Mouse (Mus musculus): ENCODE results near the gene Hoxd8. TPM values are rescaled to one million over a fixed set of nuclear protein-coding genes. Genes with fewer than 3 reads are reported as not detected.

Hoxd8 gene
- polyA plus RNA-seq, 1 experiment from 2014 or later = 0.66 TPM

MicroRNAs encoded within 50 kb of the gene (microRNA counts, 519-probe panel; counts per million panel counts)
- 3,282 counts per million, percentile 87 among the panel's probes with 10 or more counts for microRNA mmu-miR-10b

Small RNA genes within 50 kb of the gene (microRNA-seq; reads per million reads assigned to microRNA genes)
- gene Gm44463 (not detected), gene Mir10b (40,333 reads per million, percentile 99 among the genes with 10 or more reads in this experiment)

Other genes with a start within 250 kb of the Hoxd8 start
- gene Lnpk, start 125.2 kb upstream of the Hoxd8 start, polyA plus RNA-seq (2015; fragmentation: Nextera tagmentation; extraction: Ambion mirVana) = 42.9 and 45.2 TPM in 2 replicates
- 0.40 and 0.58 TPM in 2 replicates for gene Evx2, start 45.1 kb upstream of the Hoxd8 start, polyA plus RNA-seq (2015; fragmentation: Nextera tagmentation; extraction: Ambion mirVana)
- gene Hoxd13, start 36.3 kb upstream of the Hoxd8 start, polyA plus RNA-seq (2015; fragmentation: Nextera tagmentation; extraction: Ambion mirVana) = 0.06 TPM in 1 of 2 replicates, not detected in the other
- not detected in 2 replicates for gene Hoxd12, start 29.6 kb upstream of the Hoxd8 start, polyA plus RNA-seq (2015; fragmentation: Nextera tagmentation; extraction: Ambion mirVana)
- not detected in 2 replicates for gene Hoxd11, start 25.1 kb upstream of the Hoxd8 start, polyA plus RNA-seq (2015; fragmentation: Nextera tagmentation; extraction: Ambion mirVana)
- not detected in 2 replicates for gene Hoxd10, start 12.7 kb upstream of the Hoxd8 start, polyA plus RNA-seq (2015; fragmentation: Nextera tagmentation; extraction: Ambion mirVana)
- gene Hoxd9, start 6.9 kb upstream of the Hoxd8 start, polyA plus RNA-seq (2015; fragmentation: Nextera tagmentation; extraction: Ambion mirVana) = 0.07 TPM in 1 of 2 replicates, not detected in the other
- gene Hoxd3, start 7.3 kb downstream of the Hoxd8 start, polyA plus RNA-seq (2015; fragmentation: Nextera tagmentation; extraction: Ambion mirVana) = 43.8 and 48.0 TPM in 2 replicates
- 2.2 and 2.3 TPM in 2 replicates for gene Hoxd4, start 7.3 kb downstream of the Hoxd8 start, polyA plus RNA-seq (2015; fragmentation: Nextera tagmentation; extraction: Ambion mirVana)
- 0.45 and 0.72 TPM in 2 replicates for gene Gm28230, start 22.1 kb downstream of the Hoxd8 start, polyA plus RNA-seq (2015; fragmentation: Nextera tagmentation; extraction: Ambion mirVana)
- gene Hoxd1, start 58.4 kb downstream of the Hoxd8 start, polyA plus RNA-seq (2015; fragmentation: Nextera tagmentation; extraction: Ambion mirVana) = 1.1 and 1.3 TPM in 2 replicates
- gene Mtx2, start 121.2 kb downstream of the Hoxd8 start, polyA plus RNA-seq (2015; fragmentation: Nextera tagmentation; extraction: Ambion mirVana) = 156 and 171 TPM in 2 replicates